Mouse (Mus musculus): ENCODE measurements at regions not wholly inside any gene's neighbourhood (a gene's known extent, or its start where the extent isn't known, plus 50 kb on each side); places are given as distances from the start of the nearest gene placed in this dataset.
A peak's percentile ranks its signal among the peaks of the same experiment; 100 is the strongest.

DNA sequence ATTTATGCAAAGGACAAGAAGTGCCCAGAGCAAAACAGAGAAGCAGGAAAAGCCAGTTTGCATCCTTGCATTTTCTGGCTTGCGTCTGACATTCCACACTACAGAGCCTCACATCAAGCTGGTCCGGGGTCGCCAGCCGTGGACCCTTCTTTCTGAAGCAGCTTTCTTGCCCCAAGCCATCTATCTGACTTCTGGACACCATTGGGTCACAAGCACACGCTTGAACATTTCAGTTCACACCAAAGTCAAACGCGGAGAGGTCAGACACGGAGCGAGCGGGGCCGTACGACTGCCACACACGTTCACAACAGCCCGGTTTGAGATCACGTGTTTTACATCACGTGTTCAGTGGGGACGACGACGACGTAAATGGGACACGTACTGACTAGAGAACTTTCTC is 108.9 kb upstream of the D1Pas1 start:
- no peak overlapping the region for H3K9ac ChIP-seq
- no peaks in the 10 kb centered on the region for H3K36me3 ChIP-seq
- no peak overlapping the region for H3K4me3 ChIP-seq
- WGBS: 83% methylated on average over 21 of the region's 21 CpGs
- H3K27ac ChIP-seq: no peak overlapping the region
- H3K4me2 ChIP-seq: no peak overlapping the region
- no peaks in the 10 kb centered on the region for H3K4me1 ChIP-seq
- ATAC-seq (ENCODE audit: insufficient number of reproducible peaks, insufficient read depth, low FRiP score, low TSS enrichment, low read depth): no peak
- no peaks in the 10 kb centered on the region for H3K27me3 ChIP-seq
- no peaks in the 10 kb centered on the region for H3K9me3 ChIP-seq

DNA sequence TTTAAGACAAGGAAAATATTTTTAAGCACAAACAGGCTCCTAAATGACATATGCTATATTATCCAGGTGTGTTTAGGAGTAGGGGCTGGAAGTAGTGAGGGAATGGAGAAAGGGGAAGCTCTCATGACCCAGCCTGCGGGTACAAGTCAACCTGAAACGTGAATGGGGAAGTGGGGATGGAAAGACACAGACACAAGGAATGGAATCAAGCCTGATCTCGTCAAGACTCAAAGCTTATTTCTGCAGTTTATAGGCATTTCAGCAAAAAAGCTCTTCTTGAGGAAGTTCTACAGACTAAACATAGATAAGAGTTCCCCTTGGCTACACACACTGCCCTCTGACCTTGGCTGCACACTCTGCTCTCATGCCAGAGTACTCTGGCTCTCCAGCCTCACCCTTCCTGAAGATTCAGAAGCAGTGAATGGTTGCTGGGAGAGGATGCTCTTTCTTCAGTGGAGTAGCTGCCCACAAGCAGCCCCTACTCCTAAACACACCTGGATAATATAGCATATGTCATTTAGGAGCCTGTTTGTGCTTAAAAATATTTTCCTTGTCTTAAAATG is 106.4 kb upstream of the Rrp15 start:
- H3K36me3 ChIP-seq: no peaks in the 10 kb centered on the region
- 79% methylated on average over 3 of the region's 3 CpGs for WGBS

DNA sequence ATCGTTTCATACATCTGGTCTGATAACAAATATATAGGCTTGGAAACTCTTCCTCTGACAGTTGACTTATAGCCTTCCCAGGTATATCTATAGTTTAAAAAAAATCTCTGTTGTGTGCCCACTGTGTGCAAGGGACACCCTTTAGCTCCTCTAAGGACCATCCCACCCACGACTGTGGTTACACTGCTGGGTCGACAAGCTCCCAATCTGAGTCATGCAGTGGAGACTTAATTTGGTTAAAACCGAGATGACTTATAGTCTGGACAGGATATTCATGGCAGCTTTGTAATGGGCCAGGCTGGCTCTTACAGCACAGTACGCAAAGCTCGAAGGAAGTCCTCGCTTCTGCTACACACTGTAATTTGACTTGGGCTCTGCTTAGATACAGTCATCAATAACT is 96.1 kb upstream of the Rrp15 start:
- Histone ChIP-seq H3K27ac (no peak overlapping the region), H3K36me3 (no peaks in the 10 kb centered on the region), H3K4me1 (no peaks in the 10 kb centered on the region), H3K27me3 (0 out of 2 replicates have a peak, but pooled peaks cover 8% of the 10 kb centered on the region), H3K4me2 (no peak overlapping the region), H3K9ac (no peak overlapping the region), H3K4me3 (no peak overlapping the region), H3K9me3 (no peaks in the 10 kb centered on the region)
- WGBS: 87% methylated on average over 7 of the region's 7 CpGs
- no peak for ATAC-seq (ENCODE audit: insufficient number of reproducible peaks, insufficient read depth, low FRiP score, low TSS enrichment, low read depth)

More for the DNA sequence above, 106.4 kb upstream of the Rrp15 start:
- H3K27me3 ChIP-seq: no peaks in the 10 kb centered on the region
- H3K4me1 ChIP-seq: no peaks in the 10 kb centered on the region
- H3K4me3 ChIP-seq: no peak overlapping the region
- no peak for ATAC-seq (ENCODE audit: insufficient number of reproducible peaks, insufficient read depth, low FRiP score, low TSS enrichment, low read depth)
- H3K27ac ChIP-seq: no peak overlapping the region
- no peak overlapping the region for H3K4me2 ChIP-seq
- H3K9ac ChIP-seq: no peak overlapping the region
- no peaks in the 10 kb centered on the region for H3K9me3 ChIP-seq

DNA sequence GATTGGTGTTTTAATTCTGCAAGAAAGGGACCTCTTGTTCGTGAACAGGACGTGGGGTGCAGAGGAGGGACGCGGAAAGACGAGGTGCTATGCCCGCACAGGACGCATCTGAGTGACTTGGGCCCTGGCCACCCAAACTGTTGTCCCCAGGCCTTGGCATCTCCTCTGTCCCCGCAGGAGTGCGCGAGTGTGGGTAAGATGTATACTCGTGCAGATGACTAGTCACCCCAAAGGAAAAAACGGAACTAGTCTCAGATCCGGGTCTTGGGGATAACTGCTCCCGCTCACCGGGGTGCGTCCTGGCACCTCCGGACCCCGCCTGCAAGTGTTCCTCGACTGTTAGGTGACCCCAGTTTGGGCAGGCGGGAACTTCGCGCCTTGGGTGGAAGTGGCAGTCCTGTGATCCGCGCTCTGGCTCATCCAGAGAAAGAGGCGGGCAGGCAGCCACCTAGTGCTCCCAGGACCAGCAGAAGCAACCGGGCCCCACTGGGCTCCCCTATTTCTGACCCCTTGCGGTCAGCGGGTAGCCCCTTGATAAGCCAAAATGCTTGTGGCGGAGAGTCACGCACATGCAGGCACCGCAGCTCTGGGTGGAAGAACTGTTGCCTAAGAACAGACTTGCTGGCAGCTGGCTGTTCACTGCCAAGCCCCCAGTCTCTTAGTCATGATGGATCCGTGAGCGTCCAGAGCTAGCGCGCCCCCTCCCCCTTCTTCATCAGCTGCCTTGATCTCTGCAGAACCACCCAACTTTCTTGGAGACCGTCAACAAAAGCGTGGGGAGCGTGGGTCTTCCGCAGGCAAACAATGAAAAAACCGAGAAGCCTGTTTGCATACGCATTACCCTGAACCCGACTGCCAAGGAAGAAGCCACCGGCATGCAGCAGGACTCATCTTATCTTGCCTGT is 85.0 kb upstream of the Rrp15 start:
- Histone ChIP-seq H3K4me1 (peaks cover 16% of the 10 kb centered on the region), H3K4me2 (peak overlapping the region; percentile 91), H3K9ac (peak overlapping the region; percentile 62), H3K4me3 (peak overlapping the region; percentile 47), H3K27me3 (peaks cover 64% of the 10 kb centered on the region), H3K36me3 (no peaks in the 10 kb centered on the region), H3K27ac (no peak overlapping the region), H3K9me3 (no peaks in the 10 kb centered on the region)
- WGBS: 1% methylated on average over 43 of the region's 43 CpGs
- no peak for ATAC-seq (ENCODE audit: insufficient number of reproducible peaks, insufficient read depth, low FRiP score, low TSS enrichment, low read depth)

DNA sequence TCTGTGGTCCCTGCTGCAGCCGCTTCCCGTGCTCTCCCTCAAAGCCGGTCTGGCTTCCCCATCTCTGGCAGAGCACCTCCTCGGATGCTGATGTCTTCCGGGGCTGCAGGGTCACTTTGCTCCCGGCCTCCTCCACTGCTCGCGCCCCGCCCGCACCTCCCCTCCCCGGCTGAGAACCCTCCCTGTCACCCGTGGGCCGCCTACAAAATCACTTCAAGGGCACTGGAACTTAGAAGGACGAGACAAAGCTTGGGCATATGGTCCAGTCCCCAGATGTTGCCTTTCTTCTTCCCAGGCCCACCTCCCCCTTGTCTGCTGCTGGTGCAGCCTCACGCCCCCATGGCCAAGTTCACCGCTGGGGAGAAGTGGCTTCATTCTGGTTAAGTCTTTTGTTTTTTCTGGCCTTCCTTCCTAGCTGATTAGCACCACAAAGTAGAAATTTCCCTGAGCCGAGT is 84.3 kb upstream of the Rrp15 start:
- ATAC-seq (ENCODE audit: insufficient number of reproducible peaks, insufficient read depth, low FRiP score, low TSS enrichment, low read depth): no peak
- Histone ChIP-seq H3K27me3 (peaks cover 68% of the 10 kb centered on the region), H3K27ac (no peak overlapping the region), H3K36me3 (no peaks in the 10 kb centered on the region), H3K4me2 (peak overlapping the region; percentile 91), H3K4me1 (peaks cover 16% of the 10 kb centered on the region), H3K4me3 (peak overlapping the region; percentile 47), H3K9me3 (no peaks in the 10 kb centered on the region), H3K9ac (peak overlapping the region; percentile 62)
- WGBS: 1% methylated on average over 17 of the region's 17 CpGs

DNA sequence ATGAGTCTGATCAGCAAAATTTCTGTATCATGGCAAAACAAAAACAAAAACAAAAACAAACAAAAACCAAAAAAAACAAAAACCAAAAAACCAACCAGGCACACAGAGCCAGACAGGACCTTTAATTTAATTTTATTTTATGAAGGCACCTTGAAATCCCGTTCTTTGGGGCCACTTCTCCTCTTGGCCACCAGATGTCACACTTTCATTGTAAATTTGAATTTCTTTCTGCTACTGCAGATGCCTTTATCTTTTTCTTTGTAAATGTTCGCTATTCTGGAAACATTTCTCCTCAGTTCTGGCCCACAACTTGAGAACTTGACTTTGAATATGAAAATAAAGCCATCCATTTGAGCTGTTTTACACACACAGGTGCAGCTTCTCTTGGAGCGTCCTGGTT is 78.6 kb upstream of the Rrp15 start:
- no peak overlapping the region for H3K27ac ChIP-seq
- ATAC-seq (ENCODE audit: insufficient number of reproducible peaks, insufficient read depth, low FRiP score, low TSS enrichment, low read depth): no peak
- no peaks in the 10 kb centered on the region for H3K36me3 ChIP-seq
- H3K4me3 ChIP-seq: no peak overlapping the region
- no peaks in the 10 kb centered on the region for H3K4me1 ChIP-seq
- no peak overlapping the region for H3K9ac ChIP-seq
- H3K9me3 ChIP-seq: no peaks in the 10 kb centered on the region
- no peak overlapping the region for H3K4me2 ChIP-seq
- 23% methylated on average over 3 of the region's 3 CpGs for WGBS
- peaks cover 39% of the 10 kb centered on the region for H3K27me3 ChIP-seq

DNA sequence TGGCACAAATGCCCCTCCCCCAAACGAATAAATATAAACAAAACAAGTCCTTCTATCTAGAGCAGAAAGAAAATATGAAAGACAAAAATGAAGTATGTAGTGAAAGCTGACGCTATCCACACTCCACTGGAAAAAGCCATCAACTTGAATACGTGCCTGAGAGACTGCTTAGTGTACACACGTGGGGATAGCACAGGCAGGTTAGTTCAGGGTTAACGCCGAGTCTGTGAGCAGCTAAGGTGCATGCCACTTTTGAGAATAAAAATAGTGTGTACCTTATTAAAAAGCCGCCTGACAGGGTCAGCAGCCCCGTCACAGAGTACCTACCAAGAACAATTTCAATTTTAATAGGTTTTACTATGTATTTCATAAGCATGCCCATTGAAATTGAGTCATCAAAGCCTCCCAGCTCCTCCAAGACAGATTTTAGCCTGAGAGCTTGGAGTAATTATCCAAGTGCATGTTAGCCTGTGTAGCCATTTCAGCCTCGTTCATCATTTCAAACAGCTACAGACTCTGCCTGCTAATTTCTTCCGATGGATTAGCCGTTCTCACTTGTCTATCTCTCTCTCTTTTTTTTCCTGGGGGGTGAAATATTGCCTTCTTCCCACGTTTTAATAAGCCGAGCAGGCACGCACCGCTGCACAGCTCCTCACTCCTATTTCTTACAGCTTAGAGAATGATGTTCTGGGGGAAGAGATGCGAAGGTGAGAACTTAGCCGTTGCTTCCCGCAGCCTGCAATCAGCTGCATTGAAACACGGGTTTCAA is 59.2 kb upstream of the Rrp15 start:
- Histone ChIP-seq H3K4me3 (no peak overlapping the region), H3K9ac (no peak overlapping the region), H3K4me2 (no peak overlapping the region), H3K36me3 (no peaks in the 10 kb centered on the region), H3K4me1 (no peaks in the 10 kb centered on the region), H3K27me3 (peaks cover 11% of the 10 kb centered on the region), H3K9me3 (no peaks in the 10 kb centered on the region), H3K27ac (no peak overlapping the region)
- ATAC-seq (ENCODE audit: insufficient number of reproducible peaks, insufficient read depth, low FRiP score, low TSS enrichment, low read depth): no peak
- WGBS: 59% methylated on average over 19 of the region's 19 CpGs

DNA sequence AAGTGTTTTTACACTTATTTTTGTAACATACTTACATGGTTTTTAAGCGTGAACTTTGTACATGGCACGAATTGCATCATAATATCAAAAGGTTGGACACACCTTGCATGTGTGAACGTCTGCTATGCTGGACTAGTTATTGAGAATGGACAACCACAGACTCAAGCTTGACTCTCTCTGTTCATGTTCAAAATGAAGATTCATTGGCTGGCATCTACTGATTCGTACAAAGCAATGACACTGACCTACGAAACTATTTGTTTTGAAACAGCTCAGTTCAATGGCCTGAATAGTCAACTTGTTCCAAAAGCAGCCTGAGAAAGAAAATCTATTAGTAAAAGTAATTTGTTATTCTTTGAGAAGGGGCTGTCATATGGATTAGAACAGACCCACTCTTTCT is 55.3 kb upstream of the Rrp15 start:
- H3K27ac ChIP-seq: no peak overlapping the region
- WGBS: 93% methylated on average over 5 of the region's 5 CpGs

More for the DNA sequence above, 55.3 kb upstream of the Rrp15 start:
- no peak for ATAC-seq (ENCODE audit: insufficient number of reproducible peaks, insufficient read depth, low FRiP score, low TSS enrichment, low read depth)
- Histone ChIP-seq H3K4me3 (no peak overlapping the region), H3K4me2 (no peak overlapping the region), H3K9me3 (no peaks in the 10 kb centered on the region), H3K4me1 (no peaks in the 10 kb centered on the region), H3K9ac (no peak overlapping the region), H3K27me3 (peaks cover 17% of the 10 kb centered on the region), H3K36me3 (no peaks in the 10 kb centered on the region)

Measured in embryonic facial prominence, embryonic 13.5 days (tissue).